Mouse (Mus musculus): Measurements from ENCODE around the gene Scn5a. TPM values are rescaled to one million over a fixed set of nuclear protein-coding genes. Genes with fewer than 3 reads are reported as not detected.

Gene Scn5a
- not detected in 2 replicates for total RNA-seq (2017)

- ATAC-seq (replicated peaks in 1 of 2; ENCODE audit: insufficient read depth in 1 of 2, low FRiP score in 2 of 2, low TSS enrichment in 1 of 2, low read depth in 1 of 2, poor library complexity in 2 of 2, severe bottlenecking in 2 of 2): no peak
Measured at GRCm38 (mm10) chr9:119578636-119579438, at the start of gene Scn5a. TSS of gene Scn5a (minus strand) at chr9:119579016.

GRCm38 (mm10) chr9:119627227-119627626, 48.4 kb upstream of the Scn5a start:
- ATAC-seq (replicated peaks in 1 of 2; ENCODE audit: insufficient read depth in 1 of 2, low FRiP score in 2 of 2, low TSS enrichment in 1 of 2, low read depth in 1 of 2, poor library complexity in 2 of 2, severe bottlenecking in 2 of 2): no peak

- no peak for ATAC-seq (replicated peaks in 1 of 2; ENCODE audit: insufficient read depth in 1 of 2, low FRiP score in 2 of 2, low TSS enrichment in 1 of 2, low read depth in 1 of 2, poor library complexity in 2 of 2, severe bottlenecking in 2 of 2)
Measured at GRCm38 (mm10) chr9:119624151-119624550, 45.3 kb upstream of the Scn5a start.

GRCm38 (mm10) chr9:119614798-119615197, 36.0 kb upstream of the Scn5a start:
- no peak for ATAC-seq (replicated peaks in 1 of 2; ENCODE audit: insufficient read depth in 1 of 2, low FRiP score in 2 of 2, low TSS enrichment in 1 of 2, low read depth in 1 of 2, poor library complexity in 2 of 2, severe bottlenecking in 2 of 2)

- no peak for ATAC-seq (replicated peaks in 1 of 2; ENCODE audit: insufficient read depth in 1 of 2, low FRiP score in 2 of 2, low TSS enrichment in 1 of 2, low read depth in 1 of 2, poor library complexity in 2 of 2, severe bottlenecking in 2 of 2)
Measured at GRCm38 (mm10) chr9:119610563-119611166, 31.8 kb upstream of the Scn5a start.

- no peak for ATAC-seq (replicated peaks in 1 of 2; ENCODE audit: insufficient read depth in 1 of 2, low FRiP score in 2 of 2, low TSS enrichment in 1 of 2, low read depth in 1 of 2, poor library complexity in 2 of 2, severe bottlenecking in 2 of 2)
Measured at GRCm38 (mm10) chr9:119606906-119607305, 28.1 kb upstream of the Scn5a start.

- no peak for ATAC-seq (replicated peaks in 1 of 2; ENCODE audit: insufficient read depth in 1 of 2, low FRiP score in 2 of 2, low TSS enrichment in 1 of 2, low read depth in 1 of 2, poor library complexity in 2 of 2, severe bottlenecking in 2 of 2)
Measured at GRCm38 (mm10) chr9:119604607-119605006, 25.8 kb upstream of the Scn5a start.

- ATAC-seq (replicated peaks in 1 of 2; ENCODE audit: insufficient read depth in 1 of 2, low FRiP score in 2 of 2, low TSS enrichment in 1 of 2, low read depth in 1 of 2, poor library complexity in 2 of 2, severe bottlenecking in 2 of 2): no peak
Measured at GRCm38 (mm10) chr9:119598501-119598900, 19.7 kb upstream of the Scn5a start.

GRCm38 (mm10) chr9:119597332-119597731, 18.5 kb upstream of the Scn5a start:
- ATAC-seq (replicated peaks in 1 of 2; ENCODE audit: insufficient read depth in 1 of 2, low FRiP score in 2 of 2, low TSS enrichment in 1 of 2, low read depth in 1 of 2, poor library complexity in 2 of 2, severe bottlenecking in 2 of 2): no peak

DNA sequence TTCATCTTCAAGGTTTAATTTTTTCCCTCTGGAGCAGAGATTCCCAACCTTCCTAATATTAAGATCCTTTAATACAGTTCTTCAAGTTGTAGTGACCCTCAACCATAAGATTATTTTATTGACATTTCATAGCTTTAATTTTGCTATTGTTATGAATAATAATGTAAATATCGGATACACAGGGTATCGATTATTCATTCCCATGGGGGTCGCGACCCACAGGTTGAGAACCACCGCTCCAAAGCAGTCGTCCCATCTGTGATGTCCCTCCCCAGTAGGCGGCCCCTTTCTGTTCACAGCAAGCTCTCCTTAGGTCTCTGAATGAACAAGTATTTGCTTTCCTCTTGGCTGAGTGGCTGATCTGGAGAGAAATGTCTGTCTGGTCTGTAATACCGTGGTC, 10.8 kb upstream of the Scn5a start:
- no peak for ATAC-seq (replicated peaks in 1 of 2; ENCODE audit: insufficient read depth in 1 of 2, low FRiP score in 2 of 2, low TSS enrichment in 1 of 2, low read depth in 1 of 2, poor library complexity in 2 of 2, severe bottlenecking in 2 of 2)

GRCm38 (mm10) chr9:119588763-119589449, 10.1 kb upstream of the Scn5a start:
- no peak for ATAC-seq (replicated peaks in 1 of 2; ENCODE audit: insufficient read depth in 1 of 2, low FRiP score in 2 of 2, low TSS enrichment in 1 of 2, low read depth in 1 of 2, poor library complexity in 2 of 2, severe bottlenecking in 2 of 2)

DNA sequence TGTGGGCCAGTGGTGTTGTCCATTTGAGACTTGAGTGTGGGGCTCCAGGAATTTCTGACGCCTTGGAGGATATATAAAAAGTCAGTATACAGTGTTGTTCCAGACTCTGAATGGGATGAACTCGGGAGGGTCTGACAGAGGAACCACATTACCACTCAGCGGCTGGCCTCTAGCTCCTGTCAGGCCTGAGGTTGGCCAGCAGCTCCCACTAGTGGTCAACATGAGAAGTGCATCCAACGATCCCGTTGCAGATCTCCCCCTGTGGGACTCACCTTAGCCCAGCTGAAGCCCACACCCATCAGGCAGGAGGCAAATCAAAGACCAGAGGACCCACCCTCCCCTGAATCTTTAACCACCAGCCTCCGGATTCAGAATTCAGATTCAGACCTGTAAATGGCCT, 1.9 kb upstream of the Scn5a start:
- peak; percentile 80 to 81 for ATAC-seq (replicated peaks in 1 of 2; ENCODE audit: insufficient read depth in 1 of 2, low FRiP score in 2 of 2, low TSS enrichment in 1 of 2, low read depth in 1 of 2, poor library complexity in 2 of 2, severe bottlenecking in 2 of 2)

DNA sequence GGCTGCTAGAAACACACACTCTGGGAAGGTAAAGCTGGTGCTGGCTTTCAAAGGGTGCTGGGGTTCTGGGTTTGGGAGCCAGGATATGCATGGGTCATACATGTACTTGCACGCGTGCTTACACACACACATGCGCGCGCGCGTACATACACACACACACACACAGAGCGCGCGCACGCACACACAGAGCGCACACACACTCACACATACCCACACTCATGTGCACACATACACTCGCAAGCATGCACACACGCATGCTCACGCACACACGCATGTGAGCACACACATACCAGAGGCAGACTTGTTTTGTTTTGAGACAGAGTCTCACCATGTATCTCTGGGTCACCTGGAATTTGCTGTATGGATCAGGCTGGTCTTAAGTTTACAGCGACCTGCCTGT, 1.4 kb upstream of the Scn5a start:
- no peak for ATAC-seq (replicated peaks in 1 of 2; ENCODE audit: insufficient read depth in 1 of 2, low FRiP score in 2 of 2, low TSS enrichment in 1 of 2, low read depth in 1 of 2, poor library complexity in 2 of 2, severe bottlenecking in 2 of 2)

DNA sequence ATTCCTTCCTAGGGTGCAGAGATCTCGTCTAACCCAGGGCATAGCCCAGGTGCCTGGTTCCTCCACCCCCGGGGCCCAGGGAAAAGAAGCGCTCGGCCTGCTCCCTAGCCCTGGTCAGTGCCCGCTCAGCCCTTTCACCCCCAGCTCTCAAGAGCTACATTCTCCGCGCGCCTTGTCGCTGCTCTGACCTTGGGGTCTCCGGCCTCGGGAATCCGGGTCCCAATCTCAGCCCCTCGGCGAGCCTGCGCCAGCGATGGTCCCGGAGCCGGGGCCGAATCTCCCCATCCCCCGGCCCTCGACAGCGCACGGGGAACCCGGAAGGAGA, 543 bp downstream of the Scn5a start:
- no peak for ATAC-seq (replicated peaks in 1 of 2; ENCODE audit: insufficient read depth in 1 of 2, low FRiP score in 2 of 2, low TSS enrichment in 1 of 2, low read depth in 1 of 2, poor library complexity in 2 of 2, severe bottlenecking in 2 of 2)

DNA sequence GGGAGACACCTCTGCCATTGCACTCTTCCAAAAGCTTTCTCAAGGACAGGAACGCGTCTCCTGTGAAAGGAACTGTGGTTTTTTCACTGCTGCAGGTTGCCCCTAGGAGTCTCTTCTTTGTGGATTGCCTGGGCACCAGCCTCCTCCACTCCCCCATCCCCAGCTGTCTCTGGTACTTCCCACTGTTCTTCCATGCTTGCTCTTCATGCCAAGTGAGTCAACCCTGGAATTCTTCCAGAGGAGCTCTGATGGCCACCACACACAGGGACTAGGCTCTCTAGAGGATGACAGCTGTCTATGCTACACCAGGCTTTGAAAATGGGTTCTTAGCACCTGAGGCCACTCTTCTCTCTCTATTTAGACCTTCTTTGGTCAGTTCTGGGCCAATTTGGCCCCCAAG, 1.8 kb downstream of the Scn5a start:
- ATAC-seq (replicated peaks in 1 of 2; ENCODE audit: insufficient read depth in 1 of 2, low FRiP score in 2 of 2, low TSS enrichment in 1 of 2, low read depth in 1 of 2, poor library complexity in 2 of 2, severe bottlenecking in 2 of 2): no peak

- ATAC-seq (replicated peaks in 1 of 2; ENCODE audit: insufficient read depth in 1 of 2, low FRiP score in 2 of 2, low TSS enrichment in 1 of 2, low read depth in 1 of 2, poor library complexity in 2 of 2, severe bottlenecking in 2 of 2): no peak
Measured at GRCm38 (mm10) chr9:119575732-119576131, 3.1 kb downstream of the Scn5a start.

- no peak for ATAC-seq (replicated peaks in 1 of 2; ENCODE audit: insufficient read depth in 1 of 2, low FRiP score in 2 of 2, low TSS enrichment in 1 of 2, low read depth in 1 of 2, poor library complexity in 2 of 2, severe bottlenecking in 2 of 2)
Measured at GRCm38 (mm10) chr9:119574366-119574765, 4.5 kb downstream of the Scn5a start.

DNA sequence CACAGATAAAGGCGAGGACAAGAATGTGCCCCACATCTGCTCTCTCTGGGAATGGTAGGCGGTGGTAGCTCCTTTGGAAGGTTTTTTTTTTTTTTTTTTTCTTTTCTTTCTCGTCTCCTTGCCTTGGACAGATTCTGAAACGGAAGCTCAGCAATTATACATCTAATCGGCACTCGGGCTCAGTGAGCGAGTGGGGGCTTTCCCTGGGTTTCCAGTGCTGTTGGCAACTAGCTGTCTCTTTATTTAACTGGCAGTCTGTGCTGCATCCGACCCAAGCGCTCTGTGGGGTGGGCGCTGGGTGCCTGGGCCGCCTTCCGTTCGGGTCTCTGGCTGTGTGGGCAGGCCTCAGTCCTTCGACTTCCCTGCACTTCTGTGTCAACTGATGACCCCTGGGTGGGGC, 5.8 kb downstream of the Scn5a start:
- no peak for ATAC-seq (replicated peaks in 1 of 2; ENCODE audit: insufficient read depth in 1 of 2, low FRiP score in 2 of 2, low TSS enrichment in 1 of 2, low read depth in 1 of 2, poor library complexity in 2 of 2, severe bottlenecking in 2 of 2)

All from hematopoietic stem cell, adult 5-6 weeks (primary cell).